Mouse (Mus musculus): ENCODE results near the gene Ndufc2. TPM values are rescaled to one million over a fixed set of nuclear protein-coding genes. Genes with fewer than 3 reads are reported as not detected.
A peak's percentile ranks its signal among the peaks of the same experiment; 100 is the strongest.

Ndufc2 gene
- 350 and 364 TPM in 2 replicates for polyA plus RNA-seq (2016; fragmentation: Nextera tagmentation; extraction: Ambion mirVana)

GRCm38 (mm10) chr7:97399960-97400715, at the start of gene Ndufc2:
Gene Ndufc2, plus strand, starts transcription at chr7:97400003.
- no peaks in the 10 kb centered on the region for H3K27me3 ChIP-seq
- peak; percentile 94 for ATAC-seq (ENCODE audit: low FRiP score)
- H3K9ac ChIP-seq: peak within 1 kb of the TSS; percentile 95
- H3K4me2 ChIP-seq (replicated peaks): peak within 1 kb of the TSS; percentile 75
- under 1% methylated on average over 54 of the region's 54 CpGs for WGBS
- peak within 1 kb of the TSS; percentile 84 for H3K27ac ChIP-seq
- 0 out of 2 replicates have a peak, but pooled peaks cover 11% of the 10 kb centered on the region for H3K36me3 ChIP-seq
- no peaks in the 10 kb centered on the region for H3K9me3 ChIP-seq (replicated peaks)
- H3K4me1 ChIP-seq: peaks cover 16% of the 10 kb centered on the region
- peak within 1 kb of the TSS; percentile 88 for H3K4me3 ChIP-seq

DNA sequence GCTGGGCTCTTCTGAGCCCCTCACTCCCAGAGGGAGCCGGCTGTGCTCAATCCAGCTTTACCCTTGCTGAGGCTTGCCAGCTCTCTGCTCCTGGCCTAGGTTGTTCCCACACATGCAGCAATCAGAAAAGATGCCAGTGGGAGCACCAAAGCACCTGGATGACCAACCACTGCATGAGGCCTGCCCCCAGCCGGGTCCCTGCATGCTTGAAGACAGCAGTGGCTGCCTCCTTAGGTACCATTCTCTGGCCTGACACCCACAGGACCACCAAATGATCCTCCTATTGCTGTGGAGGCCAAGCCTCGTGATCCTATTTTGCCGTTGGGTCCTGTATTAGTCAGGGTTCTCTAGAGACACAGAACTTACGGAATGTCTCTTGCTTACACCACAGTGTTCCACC, 48.9 kb upstream of the Ndufc2 start:
- no peak overlapping the region for H3K4me2 ChIP-seq (replicated peaks)
- no peak overlapping the region for H3K9ac ChIP-seq
- H3K9me3 ChIP-seq (replicated peaks): no peaks in the 10 kb centered on the region
- no peaks in the 10 kb centered on the region for H3K27me3 ChIP-seq
- H3K27ac ChIP-seq: no peak overlapping the region
- H3K36me3 ChIP-seq: peaks cover 10% of the 10 kb centered on the region
- no peak for ATAC-seq (ENCODE audit: low FRiP score)
- 86% methylated on average over 5 of the region's 5 CpGs for WGBS
- H3K4me1 ChIP-seq: peaks cover 8% of the 10 kb centered on the region; the same call in 1 of the 2 replicates
- no peak overlapping the region for H3K4me3 ChIP-seq

- Histone ChIP-seq H3K27ac (no peak overlapping the region), H3K9me3 (replicated peaks) (no peaks in the 10 kb centered on the region), H3K9ac (no peak overlapping the region), H3K4me3 (no peak overlapping the region), H3K36me3 (peaks cover 10% of the 10 kb centered on the region), H3K27me3 (no peaks in the 10 kb centered on the region), H3K4me1 (peaks cover 8% of the 10 kb centered on the region; the same call in 1 of the 2 replicates), H3K4me2 (replicated peaks) (no peak overlapping the region)
- ATAC-seq (ENCODE audit: low FRiP score): no peak
- 86% methylated on average over 11 of the region's 11 CpGs for WGBS
Observed at GRCm38 (mm10) chr7:97351792-97352513, 47.9 kb upstream of the Ndufc2 start.

DNA sequence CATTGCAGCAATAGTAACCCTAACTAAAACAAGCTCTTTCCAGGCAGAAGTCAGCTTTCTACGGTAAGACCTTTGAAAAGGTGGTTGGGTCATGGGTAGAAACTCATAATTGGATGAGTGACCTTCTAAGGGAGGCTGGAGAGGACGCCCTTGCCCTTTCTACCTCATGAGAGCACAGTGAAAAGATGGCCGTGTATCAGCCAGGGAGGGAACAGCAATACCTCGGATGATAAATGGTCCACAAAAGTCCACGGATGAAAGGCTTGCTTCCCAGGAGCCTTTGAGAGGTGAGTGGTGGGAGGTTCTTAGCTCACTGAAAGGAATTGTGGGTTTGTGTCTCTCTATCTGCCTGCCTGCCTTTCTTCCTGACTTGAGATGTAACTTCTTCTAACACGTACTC, 46.4 kb upstream of the Ndufc2 start:
- no peak overlapping the region for H3K9ac ChIP-seq
- ATAC-seq (ENCODE audit: low FRiP score): no peak
- no peak overlapping the region for H3K27ac ChIP-seq
- no peaks in the 10 kb centered on the region for H3K9me3 ChIP-seq (replicated peaks)
- no peak overlapping the region for H3K4me3 ChIP-seq
- WGBS: 91% methylated on average over 6 of the region's 6 CpGs
- H3K4me2 ChIP-seq (replicated peaks): no peak overlapping the region
- peaks cover 3% of the 10 kb centered on the region for H3K36me3 ChIP-seq
- H3K4me1 ChIP-seq: peaks cover 8% of the 10 kb centered on the region; the same call in 1 of the 2 replicates
- H3K27me3 ChIP-seq: no peaks in the 10 kb centered on the region

DNA sequence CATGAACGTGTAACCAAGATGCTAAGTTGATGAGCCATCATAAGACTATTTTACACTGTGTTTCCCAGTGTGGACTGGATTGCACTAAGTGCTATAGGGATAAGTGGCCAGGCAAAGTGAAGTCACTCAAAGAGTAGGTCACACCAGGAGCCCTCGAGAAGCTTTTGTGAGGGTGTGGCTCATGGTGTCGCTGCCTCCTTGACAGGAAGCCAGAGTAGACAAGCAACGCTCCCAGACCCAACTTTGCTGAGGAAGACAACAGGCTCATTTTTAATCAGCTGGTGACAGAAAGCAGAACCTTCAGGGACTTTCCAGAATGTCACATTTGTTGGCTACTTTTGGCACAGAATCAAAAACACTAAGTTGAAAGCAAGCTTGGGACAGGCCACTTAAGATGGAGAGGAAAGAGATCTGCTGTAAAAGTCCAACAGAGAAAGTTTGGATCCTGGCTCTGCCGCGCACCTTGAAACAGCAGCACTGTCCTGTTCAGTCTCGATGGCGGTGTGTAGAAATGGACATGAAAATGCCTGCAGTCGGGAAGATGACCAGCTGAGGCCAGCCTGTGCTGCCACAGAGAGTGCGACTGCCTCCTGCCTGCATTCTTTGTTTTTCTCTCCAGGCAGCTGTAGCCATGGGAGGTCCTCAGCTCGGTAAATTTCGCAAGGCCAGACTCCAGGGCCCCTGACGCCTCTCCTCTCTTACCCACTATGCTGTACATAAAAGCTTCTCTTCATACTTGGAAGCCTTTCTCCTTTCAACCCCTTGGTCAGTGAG, 44.5 kb upstream of the Ndufc2 start:
- 41% methylated on average over 13 of the region's 13 CpGs for WGBS
- no peak for ATAC-seq (ENCODE audit: low FRiP score)

GRCm38 (mm10) chr7:97356253-97356652, 43.5 kb upstream of the Ndufc2 start:
- Histone ChIP-seq H3K4me1 (peaks cover 7% of the 10 kb centered on the region; the same call in 1 of the 2 replicates), H3K36me3 (no peaks in the 10 kb centered on the region), H3K27me3 (no peaks in the 10 kb centered on the region), H3K4me2 (replicated peaks) (no peak overlapping the region), H3K4me3 (no peak overlapping the region), H3K9ac (no peak overlapping the region), H3K9me3 (replicated peaks) (no peaks in the 10 kb centered on the region), H3K27ac (no peak overlapping the region)
- no peak for ATAC-seq (ENCODE audit: low FRiP score)
- 84% methylated on average over 5 of the region's 5 CpGs for WGBS

More for the DNA sequence above, 44.5 kb upstream of the Ndufc2 start:
- Histone ChIP-seq H3K9ac (no peak overlapping the region), H3K27me3 (no peaks in the 10 kb centered on the region), H3K4me3 (no peak overlapping the region), H3K9me3 (replicated peaks) (no peaks in the 10 kb centered on the region), H3K4me1 (peaks cover 8% of the 10 kb centered on the region; the same call in 1 of the 2 replicates), H3K27ac (no peak overlapping the region), H3K36me3 (no peaks in the 10 kb centered on the region), H3K4me2 (replicated peaks) (no peak overlapping the region)

- Histone ChIP-seq H3K4me2 (replicated peaks) (no peak overlapping the region), H3K9ac (no peak overlapping the region), H3K9me3 (replicated peaks) (no peaks in the 10 kb centered on the region), H3K4me3 (no peak overlapping the region), H3K36me3 (no peaks in the 10 kb centered on the region), H3K27me3 (no peaks in the 10 kb centered on the region), H3K27ac (no peak overlapping the region), H3K4me1 (0 out of 2 replicates have a peak, but pooled peaks cover 3% of the 10 kb centered on the region)
- ATAC-seq (ENCODE audit: low FRiP score): no peak
- 83% methylated on average over 5 of the region's 5 CpGs for WGBS
Observed at GRCm38 (mm10) chr7:97356875-97357276, 42.9 kb upstream of the Ndufc2 start.

GRCm38 (mm10) chr7:97357840-97358239, 42.0 kb upstream of the Ndufc2 start:
- Histone ChIP-seq H3K9ac (no peak overlapping the region), H3K4me2 (replicated peaks) (no peak overlapping the region), H3K27ac (no peak overlapping the region), H3K27me3 (no peaks in the 10 kb centered on the region), H3K4me1 (0 out of 2 replicates have a peak, but pooled peaks cover 3% of the 10 kb centered on the region), H3K4me3 (no peak overlapping the region), H3K9me3 (replicated peaks) (no peaks in the 10 kb centered on the region), H3K36me3 (no peaks in the 10 kb centered on the region)
- 73% methylated on average over 3 of the region's 3 CpGs for WGBS
- ATAC-seq (ENCODE audit: low FRiP score): no peak

DNA sequence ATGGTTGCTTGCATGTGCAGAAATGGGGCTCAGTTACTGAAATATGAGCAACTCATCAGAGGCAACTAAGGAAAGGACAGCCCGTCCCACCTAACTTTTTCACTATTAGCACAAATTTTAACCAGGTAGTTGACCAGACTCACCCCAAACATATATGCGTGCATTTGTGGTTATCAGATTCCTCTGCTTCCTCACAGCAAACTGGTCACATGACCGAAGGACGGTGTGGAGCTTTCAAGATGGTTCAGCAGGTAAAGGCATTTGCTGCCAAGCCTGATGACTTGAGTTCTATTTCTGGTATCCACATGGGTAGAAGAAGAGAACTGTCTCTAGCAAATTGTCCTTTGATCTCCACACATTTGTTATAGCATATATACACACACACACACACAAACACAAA, 41.5 kb upstream of the Ndufc2 start:
- H3K4me2 ChIP-seq (replicated peaks): no peak overlapping the region
- no peak for ATAC-seq (ENCODE audit: low FRiP score)
- H3K9ac ChIP-seq: no peak overlapping the region
- no peak overlapping the region for H3K4me3 ChIP-seq
- no peaks in the 10 kb centered on the region for H3K36me3 ChIP-seq
- no peaks in the 10 kb centered on the region for H3K27me3 ChIP-seq
- H3K27ac ChIP-seq: no peak overlapping the region
- H3K4me1 ChIP-seq: 0 out of 2 replicates have a peak, but pooled peaks cover 3% of the 10 kb centered on the region
- no peaks in the 10 kb centered on the region for H3K9me3 ChIP-seq (replicated peaks)
- 90% methylated on average over 4 of the region's 4 CpGs for WGBS

- H3K9ac ChIP-seq: no peak overlapping the region
- 66% methylated on average over 5 of the region's 5 CpGs for WGBS
- H3K36me3 ChIP-seq: no peaks in the 10 kb centered on the region
- no peak for ATAC-seq (ENCODE audit: low FRiP score)
- no peaks in the 10 kb centered on the region for H3K27me3 ChIP-seq
- H3K4me1 ChIP-seq: 0 out of 2 replicates have a peak, but pooled peaks cover 3% of the 10 kb centered on the region
- no peak overlapping the region for H3K4me2 ChIP-seq (replicated peaks)
- no peaks in the 10 kb centered on the region for H3K9me3 ChIP-seq (replicated peaks)
- H3K4me3 ChIP-seq: no peak overlapping the region
- H3K27ac ChIP-seq: no peak overlapping the region
Observed at GRCm38 (mm10) chr7:97360166-97360565, 39.6 kb upstream of the Ndufc2 start.

DNA sequence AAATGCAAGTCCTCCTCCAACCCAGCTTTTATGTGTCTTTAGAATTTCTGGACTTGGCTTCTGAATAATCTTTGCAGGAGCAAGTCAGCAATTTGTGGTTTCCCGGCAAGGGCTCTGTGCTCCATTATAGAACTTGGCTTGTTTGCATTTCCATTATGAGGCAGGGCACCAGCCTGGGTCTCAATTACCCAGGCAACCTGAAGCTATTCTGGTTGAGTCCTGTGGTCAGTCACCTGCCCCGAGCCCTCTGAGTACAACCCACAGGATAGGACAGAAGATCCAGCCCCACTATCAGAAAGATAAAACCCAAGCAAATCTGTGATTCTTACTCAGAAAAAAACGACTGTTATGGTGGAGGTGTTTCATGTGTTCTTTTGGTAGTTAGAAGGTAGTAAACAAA, 38.8 kb upstream of the Ndufc2 start:
- Histone ChIP-seq H3K27me3 (no peaks in the 10 kb centered on the region), H3K36me3 (no peaks in the 10 kb centered on the region), H3K4me2 (replicated peaks) (no peak overlapping the region), H3K4me3 (no peak overlapping the region), H3K27ac (no peak overlapping the region), H3K9ac (no peak overlapping the region), H3K9me3 (replicated peaks) (no peaks in the 10 kb centered on the region), H3K4me1 (no peaks in the 10 kb centered on the region)
- no peak for ATAC-seq (ENCODE audit: low FRiP score)
- 46% methylated on average over 3 of the region's 3 CpGs for WGBS

DNA sequence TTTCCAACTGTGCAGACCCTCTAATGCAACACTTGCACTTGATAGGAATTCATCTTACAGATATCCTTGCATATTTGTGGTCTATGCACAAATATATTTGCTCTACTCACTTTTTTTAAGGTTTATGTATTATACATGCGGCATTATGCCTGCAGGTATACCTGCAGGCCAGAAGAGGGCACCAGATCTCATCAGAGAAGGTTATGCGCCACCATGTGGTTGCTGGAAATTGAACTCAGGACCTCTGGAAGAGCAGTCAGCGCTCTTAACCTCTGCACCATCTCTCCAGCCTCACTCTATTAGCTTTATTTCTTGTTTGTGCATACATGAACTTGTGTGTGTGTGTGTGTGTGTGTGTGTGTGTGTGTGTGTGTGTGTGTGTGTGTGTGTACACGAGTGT, 38.3 kb upstream of the Ndufc2 start:
- no peak for ATAC-seq (ENCODE audit: low FRiP score)
- Histone ChIP-seq H3K36me3 (no peaks in the 10 kb centered on the region), H3K9ac (no peak overlapping the region), H3K9me3 (replicated peaks) (no peaks in the 10 kb centered on the region), H3K4me1 (no peaks in the 10 kb centered on the region), H3K27ac (no peak overlapping the region), H3K27me3 (no peaks in the 10 kb centered on the region), H3K4me3 (no peak overlapping the region), H3K4me2 (replicated peaks) (no peak overlapping the region)
- 27% methylated on average over 4 of the region's 4 CpGs for WGBS
